Mouse (Mus musculus) heart, adult 9 months (tissue): ENCODE measurements around the gene Snx7.

Experiments
- DNase-seq, 2 experiments: peaks; one replicate each; pipeline ENCODE4 v3.0.0; 2022; ENCODE audit warnings: low spot score in 2 of 2

Gene Snx7

GRCm38 (mm10) chr3:117817635-117818034 is 51.1 kb downstream of the Snx7 start:
- DNase-seq: no peak

GRCm38 (mm10) chr3:117814218-117814617 is 54.5 kb downstream of the Snx7 start:
- no peak for DNase-seq

- no peak for DNase-seq
Measured at GRCm38 (mm10) chr3:117812135-117812534, 56.6 kb downstream of the Snx7 start.

- no peak for DNase-seq
Measured at GRCm38 (mm10) chr3:117805782-117806181, 63.0 kb downstream of the Snx7 start.

GRCm38 (mm10) chr3:117794501-117794900 is 74.2 kb downstream of the Snx7 start:
- no peak for DNase-seq

GRCm38 (mm10) chr3:117791951-117792350 is 76.8 kb downstream of the Snx7 start:
- DNase-seq: no peak

- DNase-seq: no peak
Measured at GRCm38 (mm10) chr3:117791273-117791672, 77.5 kb downstream of the Snx7 start.

- DNase-seq: no peak
Measured at GRCm38 (mm10) chr3:117788800-117789693, 79.7 kb downstream of the Snx7 start.

GRCm38 (mm10) chr3:117787247-117787646 is 81.5 kb downstream of the Snx7 start:
- DNase-seq: no peak

- no peak for DNase-seq
Measured at GRCm38 (mm10) chr3:117752151-117752757, 116.5 kb downstream of the Snx7 start.

GRCm38 (mm10) chr3:117751665-117752064 is 117.1 kb downstream of the Snx7 start:
- no peak for DNase-seq

- no peak for DNase-seq
Measured at GRCm38 (mm10) chr3:117749256-117749655, 119.5 kb downstream of the Snx7 start.

- DNase-seq: no peak
Measured at GRCm38 (mm10) chr3:117739760-117740159, 129.0 kb downstream of the Snx7 start.

- no peak for DNase-seq
Measured at GRCm38 (mm10) chr3:117732661-117733060, 136.1 kb downstream of the Snx7 start.
